Mouse (Mus musculus): Measurements from ENCODE around the gene Rmi2. TPM values are rescaled to one million over a fixed set of nuclear protein-coding genes. Genes with fewer than 3 reads are reported as not detected.
"Not testable (repeated sequence)": the region's sequence is repeated elsewhere in the genome, so short reads cannot be mapped to it uniquely, and the experiment has no call there.

Gene Rmi2
- total and polyA plus RNA-seq, 3 experiments, result 2.8 to 8.0 TPM; not detected in 1

- no peak for TF ChIP-seq MYB (IDR thresholded peaks at IDR 0.05; ENCODE audit: low read depth, low read length)
Observed at GRCm38 (mm10) chr16:10796034-10796433, 38.8 kb upstream of the Rmi2 start, which contains the start of gene Prm2 (continued).

- H3K36me3 ChIP-seq (ENCODE audit: control insufficient read depth in 1 of 2, insufficient read depth in 2 of 2, low read length in 2 of 2); H3K4me3 ChIP-seq (ENCODE audit: control insufficient read depth in 1 of 2, insufficient read depth in 1 of 2, low read depth in 2 of 2, low read length in 2 of 2); H3K27me3 ChIP-seq (ENCODE audit: control insufficient read depth in 1 of 2, insufficient read depth in 2 of 2, low read length in 2 of 2); H3K4me1 ChIP-seq (ENCODE audit: control insufficient read depth in 1 of 2, insufficient read depth in 2 of 2, low read length in 2 of 2); H3K27ac ChIP-seq (ENCODE audit: control insufficient read depth, low read depth, low read length); H3K9me3 ChIP-seq (replicated peaks; ENCODE audit: insufficient read depth, low read length); DNase-seq (ENCODE audit: low read depth, low spot score); H3K9ac ChIP-seq (ENCODE audit: control insufficient read depth, low read depth, low read length, poor library complexity, severe bottlenecking); H3K79me2 ChIP-seq (ENCODE audit: control insufficient read depth, insufficient read depth, low read length, poor library complexity): not testable (repeated sequence)
Observed at GRCm38 (mm10) chr16:10802420-10802819, 32.4 kb upstream of the Rmi2 start.

GRCm38 (mm10) chr16:10805789-10806527 is 28.9 kb upstream of the Rmi2 start, which contains the start of gene Prm1:
Gene Prm1 (minus strand): TSS chr16:10805839.
- Histone ChIP-seq H3K4me3 (ENCODE audit: control insufficient read depth in 1 of 2, insufficient read depth in 1 of 2, low read depth in 2 of 2, low read length in 2 of 2) (no peak within 1 kb of the TSS), H3K36me3 (ENCODE audit: control insufficient read depth in 1 of 2, insufficient read depth in 2 of 2, low read length in 2 of 2) (no peaks in the 10 kb centered on the region), H3K9ac (ENCODE audit: control insufficient read depth, low read depth, low read length, poor library complexity, severe bottlenecking) (no peak within 1 kb of the TSS), H3K79me2 (ENCODE audit: control insufficient read depth, insufficient read depth, low read length, poor library complexity) (no peaks in the 10 kb centered on the region), H3K27me3 (ENCODE audit: control insufficient read depth in 1 of 2, insufficient read depth in 2 of 2, low read length in 2 of 2) (peaks cover 10 to 18% of the 10 kb centered on the region in 2 experiments), H3K27ac (ENCODE audit: control insufficient read depth, low read depth, low read length) (no peak within 1 kb of the TSS), H3K4me1 (ENCODE audit: control insufficient read depth in 1 of 2, insufficient read depth in 2 of 2, low read length in 2 of 2) (no peaks in the 10 kb centered on the region), H3K9me3 (replicated peaks; ENCODE audit: insufficient read depth, low read length) (no peaks in the 10 kb centered on the region)
- TF ChIP-seq JUND (IDR thresholded peaks at IDR 0.05; ENCODE audit: low read depth, low read length) (no peak), SIN3A (IDR thresholded peaks at IDR 0.05; ENCODE audit: low read length) (no peak), KAT2A (conservative IDR thresholded peaks at IDR 0.05; ENCODE audit: low read depth, low read length) (no peak), CTCF (IDR thresholded peaks at IDR 0.05 in 2 of 3, conservative IDR thresholded peaks at IDR 0.05 in 1 of 3; ENCODE audit: control insufficient read depth in 1 of 3, insufficient read depth in 1 of 3, low read depth in 2 of 3, low read length in 3 of 3, poor library complexity in 1 of 3, severe bottlenecking in 1 of 3) (no peak), RAD21 (IDR thresholded peaks at IDR 0.05; ENCODE audit: low read depth, low read length) (no peak), UBTF (IDR thresholded peaks at IDR 0.05; ENCODE audit: borderline replicate concordance, insufficient read depth, low read depth, low read length) (no peak), CHD1 (IDR thresholded peaks at IDR 0.05; ENCODE audit: low read depth, low read length) (no peak), NRF1 (IDR thresholded peaks at IDR 0.05; ENCODE audit: insufficient read depth, low read depth, low read length, poor library complexity, severe bottlenecking) (no peak), ZC3H11A (IDR thresholded peaks at IDR 0.05; ENCODE audit: low read depth, low read length) (no peak)
- no peak for DNase-seq (ENCODE audit: low read depth, low spot score)

DNA sequence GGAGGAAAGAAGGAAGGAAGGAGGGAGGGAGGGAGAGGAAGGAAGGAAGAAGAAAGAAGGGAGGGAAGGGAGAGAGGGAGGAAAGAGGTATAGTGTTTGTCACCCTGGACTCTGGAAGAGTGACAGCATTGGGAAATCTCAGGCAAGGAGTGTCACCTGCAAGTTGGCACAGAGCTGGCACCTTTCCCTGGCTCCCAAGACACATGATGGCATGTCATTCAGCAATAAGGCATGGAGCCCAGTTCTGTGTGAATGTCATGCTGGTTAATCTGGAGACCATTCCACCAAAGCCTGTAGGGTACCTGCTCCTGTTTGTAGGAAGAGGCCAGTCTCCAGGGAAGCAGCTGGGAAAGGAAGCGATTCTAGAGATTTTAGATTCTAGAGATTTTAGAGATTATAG is 24.5 kb upstream of the Rmi2 start:
- no peaks in the 10 kb centered on the region for H3K9me3 ChIP-seq (replicated peaks; ENCODE audit: insufficient read depth, low read length)
- H3K4me3 ChIP-seq (ENCODE audit: control insufficient read depth in 1 of 2, insufficient read depth in 1 of 2, low read depth in 2 of 2, low read length in 2 of 2), result no peak overlapping the region
- H3K4me1 ChIP-seq (ENCODE audit: control insufficient read depth in 1 of 2, insufficient read depth in 2 of 2, low read length in 2 of 2), result peaks cover 5 to 22% of the 10 kb centered on the region in 2 experiments; a peak in 3 of 4 replicates
- H3K27me3 ChIP-seq (ENCODE audit: control insufficient read depth in 1 of 2, insufficient read depth in 2 of 2, low read length in 2 of 2), result peaks cover 10 to 18% of the 10 kb centered on the region in 2 experiments
- no peaks in the 10 kb centered on the region for H3K79me2 ChIP-seq (ENCODE audit: control insufficient read depth, insufficient read depth, low read length, poor library complexity)
- no peak for DNase-seq (ENCODE audit: low read depth, low spot score)
- TF ChIP-seq TCF12 (IDR thresholded peaks at IDR 0.05; ENCODE audit: low read depth, low read length), result no peak
- no peak for TF ChIP-seq ZKSCAN1 (IDR thresholded peaks at IDR 0.05; ENCODE audit: low read depth, low read length)
- no peak for TF ChIP-seq MEF2A (IDR thresholded peaks at IDR 0.05; ENCODE audit: extremely low read depth, insufficient replicate concordance, low read depth, low read length, poor library complexity, severe bottlenecking)
- no peak for TF ChIP-seq GATA1 (IDR thresholded peaks at IDR 0.05; ENCODE audit: low read depth, low read length)
- no peak for TF ChIP-seq POLR2A (IDR thresholded peaks at IDR 0.05; ENCODE audit: control insufficient read depth in 1 of 2, insufficient read depth in 1 of 2, low read depth in 1 of 2, low read length in 2 of 2, poor library complexity in 1 of 2)
- TF ChIP-seq ZNF384 (IDR thresholded peaks at IDR 0.05; ENCODE audit: low read depth, low read length), result no peak
- no peak for TF ChIP-seq NRF1 (IDR thresholded peaks at IDR 0.05; ENCODE audit: insufficient read depth, low read depth, low read length, poor library complexity, severe bottlenecking)
- no peak for TF ChIP-seq USF1 (IDR thresholded peaks at IDR 0.05; ENCODE audit: low read depth, low read length)
- TF ChIP-seq BHLHE40 (IDR thresholded peaks at IDR 0.05; ENCODE audit: borderline replicate concordance, low read depth, low read length), result no peak
- TF ChIP-seq ZMIZ1 (IDR thresholded peaks at IDR 0.05; ENCODE audit: low read depth, low read length), result no peak
- TF ChIP-seq POLR2AphosphoS2 (IDR thresholded peaks at IDR 0.05; ENCODE audit: low read length), result no peak
- TF ChIP-seq ETS1 (IDR thresholded peaks at IDR 0.05; ENCODE audit: low read depth, low read length), result no peak
- no peak for TF ChIP-seq MYB (IDR thresholded peaks at IDR 0.05; ENCODE audit: low read depth, low read length)
- H3K27ac ChIP-seq (ENCODE audit: control insufficient read depth, low read depth, low read length), result no peak overlapping the region
- H3K9ac ChIP-seq (ENCODE audit: control insufficient read depth, low read depth, low read length, poor library complexity, severe bottlenecking), result no peak overlapping the region
- peaks cover 0 to 10% of the 10 kb centered on the region in 2 experiments; a peak in 2 of 4 replicates for H3K36me3 ChIP-seq (ENCODE audit: control insufficient read depth in 1 of 2, insufficient read depth in 2 of 2, low read length in 2 of 2)
